Mouse (Mus musculus): ENCODE results near the gene Cyp2w1.
A peak's percentile ranks its signal among the peaks of the same experiment; 100 is the strongest.

Cyp2w1 gene

DNA sequence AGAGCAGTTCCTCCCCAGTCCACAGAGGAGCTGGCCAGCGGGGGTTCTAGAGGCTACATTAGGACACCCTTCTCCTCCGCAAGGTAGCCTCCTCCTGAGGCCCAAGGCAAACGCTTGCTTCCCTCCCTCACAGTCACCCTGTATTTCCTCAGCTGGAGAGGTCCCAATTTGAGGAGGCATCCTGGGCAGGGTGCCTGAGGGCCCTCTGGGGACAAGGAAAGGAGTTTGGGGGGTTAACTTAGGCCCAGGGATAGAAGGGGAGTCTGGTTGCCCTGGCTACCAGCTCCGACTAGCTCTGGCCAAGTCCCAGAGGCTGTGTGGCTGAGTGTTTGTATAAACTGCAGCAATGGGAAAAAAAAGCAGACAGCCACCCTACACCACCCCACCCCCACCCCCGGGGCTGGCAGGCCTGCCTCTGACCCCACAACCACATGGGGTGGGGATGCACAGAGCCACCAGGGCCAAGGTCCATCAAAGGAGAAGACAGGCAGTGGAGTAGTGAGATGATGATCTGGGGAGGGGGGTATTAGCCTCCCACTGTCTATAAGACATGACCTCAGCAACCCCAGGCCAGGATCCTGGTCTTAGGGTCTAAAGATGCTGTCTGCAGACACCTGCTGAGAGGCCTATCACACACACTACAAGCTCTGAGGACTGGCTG lies 12.6 kb downstream of the Cyp2w1 start:
- DNase-seq (ENCODE audit: low read depth, low spot score): no peak

- DNase-seq (ENCODE audit: low read depth, low spot score): no peak
Observed at GRCm38 (mm10) chr5:139365827-139366226, 13.4 kb downstream of the Cyp2w1 start.

- DNase-seq (ENCODE audit: low read depth, low spot score): no peak
Observed at GRCm38 (mm10) chr5:139366484-139366883, 14.1 kb downstream of the Cyp2w1 start.

DNA sequence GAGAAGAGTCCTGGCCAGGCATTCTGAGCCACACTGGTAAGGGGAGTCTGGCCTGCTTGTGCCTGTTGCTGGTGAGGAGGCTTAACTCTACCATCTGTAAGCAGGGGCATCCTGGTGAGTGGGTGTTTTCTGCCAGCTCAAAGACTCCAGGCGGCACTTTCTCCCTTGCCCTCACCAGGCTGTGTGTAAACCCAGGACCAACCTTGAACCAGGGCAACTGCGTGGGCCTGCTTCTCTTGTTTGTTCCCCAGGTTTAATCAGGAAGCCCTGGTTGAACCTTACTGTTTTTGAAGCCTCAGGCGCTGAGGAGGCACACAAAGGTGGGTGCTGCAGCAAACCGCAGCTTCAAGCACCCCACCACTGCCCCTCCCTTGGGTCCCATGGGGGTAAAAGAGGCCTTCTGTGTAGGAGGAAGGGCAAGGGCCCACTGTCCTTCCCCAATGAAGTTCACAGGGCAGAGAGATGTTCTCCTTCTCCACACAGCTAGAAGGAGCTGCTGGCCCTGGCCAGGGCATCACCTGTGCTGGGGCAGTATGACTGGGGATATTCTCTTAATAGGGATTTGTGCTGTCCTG lies 15.6 kb downstream of the Cyp2w1 start:
- DNase-seq (ENCODE audit: low read depth, low spot score): no peak

DNA sequence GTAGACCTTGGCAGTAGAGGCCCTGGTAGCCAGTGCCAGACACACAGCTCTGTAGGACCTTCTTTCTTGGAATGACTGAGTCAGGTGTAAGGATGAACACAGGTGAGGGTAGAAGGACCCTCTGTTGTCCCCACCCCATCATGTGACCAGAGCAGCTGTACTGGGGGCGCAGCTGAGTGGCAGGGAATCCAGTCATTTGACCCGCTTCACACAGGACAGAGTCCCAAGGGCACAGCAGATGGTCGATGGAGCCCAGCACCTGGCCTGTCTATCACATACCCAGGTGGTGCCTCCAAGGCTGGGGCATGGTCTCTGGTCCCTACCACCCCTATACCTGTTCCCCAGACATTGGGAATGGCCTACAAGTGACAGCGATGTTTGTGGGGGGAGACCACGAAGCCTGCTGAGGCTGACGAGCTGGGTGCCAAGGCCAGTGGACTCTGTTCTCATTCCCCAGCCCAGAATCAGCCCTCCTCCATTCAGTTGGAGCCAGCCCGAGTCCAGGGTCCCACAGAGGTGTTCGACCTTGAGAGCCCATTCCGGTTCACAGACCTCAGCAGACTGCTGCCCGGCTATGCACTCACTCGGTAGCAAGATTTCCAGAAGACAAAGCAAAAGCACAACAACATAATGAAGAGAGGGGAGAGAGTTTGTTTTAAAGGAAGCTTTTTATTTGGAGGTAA lies 16.4 kb downstream of the Cyp2w1 start:
- DNase-seq (ENCODE audit: low read depth, low spot score): no peak

DNA sequence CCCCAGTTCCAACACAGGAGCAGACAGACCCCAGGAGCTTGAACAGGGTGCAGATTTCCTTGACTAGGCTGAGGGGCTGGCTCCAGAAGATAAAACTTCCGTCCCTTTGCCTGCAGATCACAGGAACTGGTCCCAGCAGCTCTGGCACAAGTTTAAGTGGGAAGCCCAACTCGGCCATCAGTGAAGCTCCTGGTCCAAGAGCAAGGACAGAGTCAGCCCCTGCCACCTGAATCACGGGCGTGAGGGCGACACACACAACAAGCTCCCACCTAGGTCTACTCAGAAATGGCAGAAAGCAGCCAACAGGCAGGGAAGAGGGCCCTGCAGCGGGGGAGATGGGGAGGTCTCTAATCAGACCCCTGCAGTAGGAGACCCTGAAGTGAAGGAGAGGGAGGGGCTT lies 17.9 kb downstream of the Cyp2w1 start:
- DNase-seq (ENCODE audit: low read depth, low spot score): no peak

DNA sequence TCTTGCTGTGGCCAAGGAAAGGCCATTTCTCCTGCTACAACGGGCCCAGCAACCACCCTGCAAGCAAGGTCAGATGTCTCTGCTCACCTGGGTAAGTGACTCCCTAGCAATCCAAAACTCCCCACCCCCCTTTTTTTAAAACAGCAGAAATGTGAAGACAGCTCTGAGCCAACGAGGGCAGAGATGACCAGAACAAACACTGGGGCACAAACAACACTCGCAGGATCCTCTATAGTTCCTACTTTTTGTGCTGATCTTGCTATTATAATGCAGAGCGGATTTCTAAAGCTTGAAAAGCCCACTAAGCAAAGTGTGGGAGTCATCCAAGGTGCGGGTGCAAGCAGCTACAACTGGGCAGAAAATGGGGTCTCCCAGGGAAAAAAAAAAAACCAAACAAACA lies 18.7 kb downstream of the Cyp2w1 start:
- no peak for DNase-seq (ENCODE audit: low read depth, low spot score)

DNA sequence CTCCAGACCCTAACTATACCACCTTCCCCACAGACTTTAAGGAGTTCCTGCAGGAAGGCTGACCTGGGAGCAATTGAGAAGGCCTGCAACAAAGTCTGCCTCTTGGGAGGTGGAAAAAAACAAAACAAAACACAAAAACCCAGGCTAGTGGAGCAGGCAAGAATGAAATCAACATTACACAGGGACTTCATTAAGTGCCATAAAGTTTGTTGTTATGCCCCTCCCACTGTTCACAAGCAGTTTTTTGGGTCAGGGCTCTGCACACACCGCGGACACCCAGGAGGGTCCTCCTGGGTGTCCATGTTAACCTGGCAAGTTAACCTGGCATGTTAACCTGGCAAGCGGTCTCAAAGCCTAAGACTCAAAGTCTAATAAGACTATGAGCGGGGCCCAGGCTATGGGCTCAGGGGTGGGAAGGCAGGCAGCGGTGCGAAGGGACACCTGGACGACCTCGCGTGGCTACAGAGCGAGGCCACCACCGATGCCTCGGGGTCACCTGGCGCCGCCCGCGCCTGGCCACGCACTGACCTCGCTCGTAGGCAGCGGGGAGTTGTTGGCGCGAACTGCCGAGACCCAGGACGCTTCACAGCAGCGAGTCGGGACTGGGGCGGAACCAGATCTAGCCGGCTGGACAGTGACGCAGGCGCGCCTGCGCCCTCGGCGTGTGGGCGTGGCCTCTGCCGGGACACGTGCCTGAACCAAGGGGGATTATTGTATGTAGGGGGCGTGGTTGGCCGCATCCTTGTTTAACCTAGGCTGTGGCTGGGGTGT lies 19.4 kb downstream of the Cyp2w1 start:
- peak; percentile 96 for DNase-seq (ENCODE audit: low read depth, low spot score)

DNA sequence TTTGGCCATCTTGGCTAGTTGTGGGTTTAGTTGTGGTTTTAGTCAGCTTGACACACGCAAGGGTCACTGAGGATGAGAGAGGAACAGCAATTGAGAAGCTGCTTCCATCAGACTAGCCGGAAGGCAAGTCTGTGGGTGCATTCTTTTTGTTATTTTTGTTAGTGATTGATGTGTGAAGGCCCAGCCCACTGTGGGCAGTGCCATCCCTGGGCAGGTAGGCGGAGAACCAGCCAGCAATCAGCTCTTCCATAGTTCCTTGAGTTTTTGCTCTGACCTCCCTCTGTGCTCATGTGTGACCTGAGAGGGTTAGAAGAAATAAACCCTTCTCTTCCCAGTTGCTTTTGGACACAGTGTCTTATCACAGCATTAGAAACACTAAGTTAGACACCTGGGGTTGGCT lies 20.7 kb downstream of the Cyp2w1 start:
- DNase-seq (ENCODE audit: low read depth, low spot score): no peak

- DNase-seq (ENCODE audit: low read depth, low spot score): no peak
Observed at GRCm38 (mm10) chr5:139373889-139374444, 21.6 kb downstream of the Cyp2w1 start.

DNA sequence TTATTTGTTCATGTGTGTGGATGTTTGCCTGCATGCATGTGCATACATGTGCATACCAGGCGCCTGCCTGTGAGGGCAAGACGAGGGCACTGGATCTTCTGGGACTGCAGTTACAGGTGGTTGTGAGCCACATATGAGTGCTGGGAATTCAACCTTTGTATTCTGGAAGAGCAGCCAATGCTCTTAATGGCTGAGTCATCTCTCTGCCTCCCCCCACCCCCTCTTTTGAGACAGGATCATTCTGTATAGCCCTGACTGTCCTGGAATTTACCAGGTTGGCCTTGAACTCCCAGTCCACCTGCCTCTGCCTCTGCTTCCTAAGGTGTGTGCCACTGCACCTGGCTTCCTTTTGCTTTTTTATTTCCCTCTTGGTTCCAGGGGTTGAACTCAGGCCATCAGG lies 22.4 kb downstream of the Cyp2w1 start:
- DNase-seq (ENCODE audit: low read depth, low spot score): no peak

- no peak for DNase-seq (ENCODE audit: low read depth, low spot score)
Observed at GRCm38 (mm10) chr5:139377468-139378270, 25.3 kb downstream of the Cyp2w1 start, which contains the start of gene Gpr146. Gene Gpr146, plus strand, starts transcription at chr5:139377697.

- DNase-seq (ENCODE audit: low read depth, low spot score): no peak
Observed at GRCm38 (mm10) chr5:139378271-139378556, 25.8 kb downstream of the Cyp2w1 start.

- DNase-seq (ENCODE audit: low read depth, low spot score): no peak
Observed at GRCm38 (mm10) chr5:139378986-139379629, 26.7 kb downstream of the Cyp2w1 start.

DNA sequence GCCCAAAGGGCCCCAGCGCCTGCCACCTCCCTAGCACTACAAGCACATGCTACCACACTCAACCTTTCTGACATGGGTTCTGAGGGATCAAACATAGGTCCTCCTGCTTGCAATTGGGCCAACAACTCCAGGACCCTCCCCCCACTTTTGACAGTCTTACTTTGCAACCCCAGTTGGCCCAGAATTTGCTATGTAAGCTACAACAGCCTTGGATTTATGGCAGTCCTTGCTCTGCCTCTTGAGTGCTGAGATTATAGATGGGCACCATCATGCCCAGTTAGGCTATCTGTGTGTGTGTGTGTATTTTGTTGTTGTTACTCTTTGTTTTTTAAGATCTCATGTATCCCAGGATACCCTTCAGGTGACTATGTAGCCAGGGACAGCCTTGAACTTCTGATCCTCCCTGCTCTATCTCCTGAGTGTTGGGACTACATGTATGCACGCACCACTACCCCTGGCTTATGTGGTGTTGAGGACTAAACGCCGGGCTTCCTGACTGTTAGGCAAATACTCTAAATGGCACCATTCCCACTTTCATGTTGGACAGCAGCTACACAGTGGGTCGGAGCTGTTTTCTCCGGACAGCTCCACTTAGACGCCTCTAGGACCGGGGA lies 27.5 kb downstream of the Cyp2w1 start:
- no peak for DNase-seq (ENCODE audit: low read depth, low spot score)

GRCm38 (mm10) chr5:139380385-139381248 lies 28.2 kb downstream of the Cyp2w1 start:
- DNase-seq (ENCODE audit: low read depth, low spot score): peak; percentile 79

DNA sequence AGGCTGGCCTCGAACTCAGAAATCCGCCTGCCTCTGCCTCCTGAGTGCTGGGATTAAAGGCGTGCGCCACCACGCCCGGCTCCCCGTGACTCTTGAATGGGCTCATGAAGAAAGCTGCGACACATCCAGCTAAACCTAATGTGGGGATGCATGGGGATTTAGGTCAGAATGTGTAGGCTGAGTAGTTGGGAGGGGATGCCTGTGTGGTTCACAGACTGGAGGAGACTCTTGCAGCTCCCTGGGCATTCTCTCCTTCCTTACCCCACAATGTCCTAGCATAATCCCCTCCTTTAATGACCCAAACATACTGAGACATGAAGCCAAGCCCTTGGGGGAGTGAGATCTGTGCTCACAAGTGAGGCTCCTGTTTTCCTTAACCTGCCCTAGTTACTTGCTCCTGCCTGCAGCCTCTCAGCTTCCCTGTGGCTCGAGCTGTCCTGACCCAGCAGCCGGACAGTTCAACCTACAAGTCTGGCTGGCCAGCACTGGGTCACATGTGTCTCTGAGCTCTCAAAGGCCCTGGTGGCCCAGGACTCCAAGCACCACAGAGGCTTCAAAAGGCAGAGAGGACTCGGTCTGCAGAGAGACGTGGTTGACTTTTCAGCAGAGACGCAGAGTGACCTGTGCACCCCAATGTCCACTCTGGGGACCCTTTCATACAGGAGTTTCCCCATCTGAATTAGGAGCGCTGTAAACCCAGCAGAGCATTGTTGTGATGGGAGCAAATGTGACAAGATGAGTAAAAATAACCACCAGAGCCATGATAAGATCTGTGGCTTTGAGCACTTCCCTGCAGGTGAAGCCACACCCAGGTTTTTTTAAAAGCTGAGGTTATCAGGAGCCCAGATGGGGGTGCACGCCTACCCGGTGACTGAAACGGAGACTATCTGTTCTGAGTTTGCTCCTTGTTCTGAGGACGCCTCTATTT lies 29.4 kb downstream of the Cyp2w1 start:
- no peak for DNase-seq (ENCODE audit: low read depth, low spot score)

DNA sequence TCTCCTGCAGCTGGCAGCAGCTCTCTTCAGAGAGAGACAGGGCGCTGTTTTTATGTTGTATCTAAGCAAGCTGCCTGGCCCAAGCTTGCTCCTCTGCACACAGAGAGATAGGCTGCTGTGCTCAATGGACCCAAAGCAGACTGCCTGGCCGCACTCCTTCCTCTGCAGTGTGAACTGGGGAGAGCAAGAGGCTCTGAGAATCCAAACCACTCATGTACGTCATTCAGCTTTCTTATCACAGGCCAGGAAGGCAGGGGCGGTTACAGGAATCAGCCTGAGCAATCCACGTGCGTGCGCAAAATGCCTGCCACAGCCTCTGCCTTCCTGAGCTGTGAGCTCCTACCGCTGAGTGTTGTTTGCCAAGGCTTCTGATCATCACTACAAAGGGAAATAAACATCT lies 30.3 kb downstream of the Cyp2w1 start:
- DNase-seq (ENCODE audit: low read depth, low spot score): no peak

Measured in forelimb bud, embryonic 11.5 days (tissue).